Mouse (Mus musculus) cerebellum, postnatal 10 days (tissue): Measurements from ENCODE around the gene Mgat2.

ENCODE experiments used
- DNase-seq, 2 experiments: peaks; one replicate each; pipeline ENCODE4 v3.0.0; 2021; ENCODE audit warnings: mixed read lengths in 2 of 2

Gene Mgat2

DNA sequence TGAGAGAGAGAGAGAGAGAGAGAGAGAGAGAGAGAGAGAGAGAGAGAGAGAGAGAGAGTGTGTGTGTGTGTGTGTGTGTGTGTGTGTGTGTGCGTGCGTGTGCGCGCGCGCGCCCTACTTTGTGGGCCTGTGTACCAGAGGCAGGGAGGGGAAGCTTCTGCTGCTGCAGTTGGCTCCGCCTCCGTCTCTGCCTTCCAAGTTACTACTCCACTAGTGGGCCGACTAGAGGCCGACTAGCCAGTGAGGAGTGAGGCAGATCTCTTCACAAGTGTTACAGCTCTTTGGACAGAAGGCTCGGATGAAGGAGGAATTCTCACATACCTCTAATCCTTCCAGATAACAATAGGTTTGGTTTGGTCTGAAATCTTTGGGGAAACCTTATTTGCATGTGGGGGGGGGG lies 4.6 kb upstream of the Mgat2 start:
- DNase-seq: no peak

DNA sequence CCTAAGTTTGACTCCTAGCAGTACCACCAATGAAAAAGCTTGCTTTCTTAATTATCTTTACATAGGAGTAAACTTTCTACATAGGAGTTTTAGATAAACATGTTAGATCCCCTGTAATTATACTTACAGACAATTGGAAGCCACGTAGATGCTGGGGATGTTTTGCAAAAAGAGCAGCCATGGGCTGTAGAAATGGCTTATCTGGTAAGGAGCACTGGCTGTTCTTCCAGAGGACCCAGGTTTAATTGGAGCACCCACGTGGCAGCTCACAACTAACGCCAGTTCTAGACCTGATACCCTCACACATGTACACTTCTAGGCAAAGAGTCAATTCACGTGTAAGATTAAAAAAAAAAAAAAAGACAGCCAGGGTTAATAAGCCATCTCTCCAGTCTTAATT lies 2.2 kb upstream of the Mgat2 start:
- DNase-seq: no peak

DNA sequence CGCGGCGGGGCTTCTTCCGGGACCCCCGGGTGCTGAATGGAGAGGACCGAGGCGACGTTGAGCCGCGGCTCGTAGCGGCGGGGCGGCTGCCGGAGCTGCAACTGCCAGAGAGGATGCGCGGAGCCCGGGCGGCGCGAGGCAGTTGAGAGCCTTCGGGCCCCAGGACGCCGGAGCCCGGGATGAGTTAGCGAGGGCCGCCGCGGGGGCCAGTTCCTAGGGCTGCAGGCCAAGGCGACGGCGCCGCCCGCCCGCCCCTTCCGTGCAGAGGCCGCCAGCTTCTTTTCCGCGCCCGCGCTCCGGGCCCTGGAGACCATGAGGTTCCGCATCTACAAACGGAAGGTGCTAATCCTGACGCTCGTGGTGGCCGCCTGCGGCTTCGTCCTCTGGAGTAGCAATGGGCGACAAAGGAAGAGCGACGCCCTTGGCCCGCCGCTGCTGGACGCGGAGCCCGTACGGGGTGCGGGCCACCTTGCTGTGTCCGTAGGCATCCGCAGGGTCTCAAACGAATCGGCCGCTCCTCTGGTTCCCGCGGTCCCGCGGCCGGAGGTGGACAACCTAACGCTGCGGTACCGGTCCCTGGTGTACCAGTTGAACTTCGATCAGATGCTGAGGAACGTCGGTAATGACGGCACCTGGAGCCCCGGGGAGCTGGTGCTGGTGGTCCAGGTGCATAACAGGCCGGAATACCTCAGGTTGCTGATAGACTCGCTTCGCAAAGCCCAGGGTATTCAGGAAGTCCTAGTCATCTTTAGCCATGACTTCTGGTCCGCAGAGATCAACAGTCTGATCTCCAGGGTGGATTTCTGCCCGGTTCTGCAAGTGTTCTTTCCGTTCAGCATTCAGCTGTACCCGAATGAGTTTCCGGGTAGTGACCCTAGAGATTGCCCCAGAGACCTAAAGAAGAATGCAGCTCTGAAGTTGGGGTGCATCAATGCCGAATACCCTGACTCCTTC lies 662 bp downstream of the Mgat2 start:
- DNase-seq: peak in 1 of 2 experiments; percentile 79

DNA sequence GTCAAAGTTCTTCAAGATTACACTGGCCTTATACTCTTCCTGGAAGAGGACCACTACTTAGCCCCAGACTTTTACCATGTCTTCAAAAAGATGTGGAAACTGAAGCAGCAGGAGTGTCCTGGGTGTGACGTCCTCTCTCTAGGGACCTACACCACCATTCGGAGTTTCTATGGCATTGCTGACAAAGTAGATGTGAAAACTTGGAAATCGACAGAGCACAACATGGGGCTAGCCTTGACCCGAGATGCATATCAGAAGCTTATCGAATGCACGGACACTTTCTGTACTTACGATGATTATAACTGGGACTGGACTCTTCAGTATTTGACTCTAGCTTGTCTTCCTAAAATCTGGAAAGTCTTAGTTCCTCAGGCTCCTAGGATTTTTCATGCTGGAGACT lies 1.4 kb downstream of the Mgat2 start:
- no peak for DNase-seq

DNA sequence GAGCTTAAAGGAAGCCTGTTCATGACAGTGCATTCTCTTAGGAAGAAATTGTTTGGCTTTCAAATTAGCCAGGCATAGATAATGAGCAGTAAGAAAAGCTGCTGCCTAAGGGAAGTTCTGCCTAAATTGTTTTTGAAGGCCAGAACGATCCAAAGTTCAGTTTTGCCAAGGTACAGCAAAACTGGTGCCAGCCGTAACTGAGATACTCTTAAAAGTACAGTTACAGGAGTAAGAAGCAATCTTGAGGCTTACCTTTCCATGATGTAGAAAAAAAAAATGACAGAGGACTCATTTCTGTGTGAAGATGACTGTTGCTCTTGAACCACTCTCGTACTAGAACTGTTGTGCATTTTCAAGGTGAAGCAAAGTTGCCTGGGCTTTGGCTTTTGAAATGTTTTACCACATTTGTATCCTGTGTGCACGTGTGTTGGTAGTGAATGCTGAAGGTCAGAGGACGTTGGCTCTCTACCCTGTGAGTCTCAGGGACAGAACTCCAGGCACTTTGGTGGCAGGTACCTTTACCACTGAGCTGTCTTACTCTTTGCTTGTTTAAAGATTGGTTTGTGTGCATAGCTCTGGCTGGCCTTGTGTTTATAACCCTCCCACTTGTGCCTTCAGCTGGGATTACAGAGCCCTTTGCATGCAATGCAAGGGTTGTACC lies 3.0 kb downstream of the Mgat2 start:
- DNase-seq: no peak

DNA sequence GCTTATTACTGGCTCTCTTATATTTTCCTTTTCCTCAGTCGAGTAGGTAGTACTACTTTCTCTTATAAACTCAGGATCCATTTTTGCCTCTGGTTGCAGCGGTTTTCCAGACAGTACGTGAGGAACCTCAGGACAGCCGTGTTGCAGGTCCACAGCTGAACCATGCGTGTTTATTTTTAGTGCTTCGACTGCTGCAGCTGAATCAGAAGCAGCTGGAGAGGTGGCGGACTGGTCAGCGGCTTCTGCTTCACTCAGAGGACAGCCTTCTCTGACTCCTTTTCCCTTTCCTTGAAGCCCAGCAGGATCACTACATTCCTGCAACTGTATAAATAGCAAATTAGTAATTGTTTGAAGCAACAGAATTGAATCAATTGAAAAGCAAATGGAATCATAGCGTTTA lies 6.1 kb downstream of the Mgat2 start:
- no peak for DNase-seq

DNA sequence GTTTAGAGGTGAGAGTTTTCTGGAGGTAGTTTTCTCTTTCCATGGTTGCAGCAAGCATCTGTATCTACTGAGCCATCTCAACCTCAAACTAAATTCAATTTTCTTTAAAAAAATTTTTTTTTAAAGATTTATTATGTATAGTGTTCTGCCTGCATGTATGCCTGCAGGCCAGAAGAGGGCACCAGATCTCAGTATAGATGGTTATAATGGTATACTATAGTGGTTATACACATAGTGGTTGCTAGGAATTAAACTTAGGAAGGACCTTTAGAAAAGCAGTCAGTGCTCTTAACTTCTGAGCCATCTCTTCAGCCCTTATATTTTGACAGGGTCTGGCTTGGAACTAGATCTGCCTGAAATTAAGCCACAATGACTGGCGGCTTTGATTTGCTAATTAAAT lies 6.6 kb downstream of the Mgat2 start:
- DNase-seq: peak; percentile 30 to 36

DNA sequence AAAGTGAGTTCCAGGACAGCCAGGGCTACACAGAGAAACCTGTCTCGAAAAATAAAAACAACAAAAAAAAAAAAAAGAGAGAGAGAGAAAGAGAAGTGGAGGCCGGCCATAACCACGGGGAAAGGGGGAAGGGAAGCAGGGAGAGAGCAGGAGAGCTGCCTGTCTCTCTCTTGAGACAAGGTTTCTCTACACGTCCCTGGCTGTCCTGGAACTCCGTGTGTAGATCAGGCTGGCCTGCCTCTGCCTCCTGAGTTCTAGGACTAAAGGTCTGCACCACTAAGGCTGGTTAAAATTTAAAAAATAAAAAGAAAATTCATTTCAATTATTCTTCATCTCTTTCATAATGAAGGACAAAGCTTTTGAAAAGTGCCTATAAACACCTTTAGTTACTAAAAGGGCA lies 7.4 kb downstream of the Mgat2 start:
- no peak for DNase-seq

DNA sequence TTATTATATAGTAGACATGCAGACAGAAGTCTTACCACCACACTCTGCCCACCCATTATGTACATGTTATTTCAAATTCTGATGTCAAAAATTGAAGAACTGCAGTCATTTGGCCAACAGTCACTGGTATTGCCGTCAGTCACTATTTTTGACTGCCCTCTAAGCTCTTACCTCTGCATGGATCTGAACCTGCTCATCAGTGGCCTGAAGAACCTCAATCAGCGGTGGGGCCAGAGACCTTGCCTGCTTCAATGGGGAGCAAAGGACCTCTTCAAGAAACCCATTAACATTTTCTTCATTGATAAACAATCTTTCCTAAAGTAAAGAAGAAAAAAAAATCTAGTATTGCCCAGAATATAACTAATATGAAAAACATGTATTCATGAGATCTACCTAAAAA lies 8.7 kb downstream of the Mgat2 start:
- no peak for DNase-seq

DNA sequence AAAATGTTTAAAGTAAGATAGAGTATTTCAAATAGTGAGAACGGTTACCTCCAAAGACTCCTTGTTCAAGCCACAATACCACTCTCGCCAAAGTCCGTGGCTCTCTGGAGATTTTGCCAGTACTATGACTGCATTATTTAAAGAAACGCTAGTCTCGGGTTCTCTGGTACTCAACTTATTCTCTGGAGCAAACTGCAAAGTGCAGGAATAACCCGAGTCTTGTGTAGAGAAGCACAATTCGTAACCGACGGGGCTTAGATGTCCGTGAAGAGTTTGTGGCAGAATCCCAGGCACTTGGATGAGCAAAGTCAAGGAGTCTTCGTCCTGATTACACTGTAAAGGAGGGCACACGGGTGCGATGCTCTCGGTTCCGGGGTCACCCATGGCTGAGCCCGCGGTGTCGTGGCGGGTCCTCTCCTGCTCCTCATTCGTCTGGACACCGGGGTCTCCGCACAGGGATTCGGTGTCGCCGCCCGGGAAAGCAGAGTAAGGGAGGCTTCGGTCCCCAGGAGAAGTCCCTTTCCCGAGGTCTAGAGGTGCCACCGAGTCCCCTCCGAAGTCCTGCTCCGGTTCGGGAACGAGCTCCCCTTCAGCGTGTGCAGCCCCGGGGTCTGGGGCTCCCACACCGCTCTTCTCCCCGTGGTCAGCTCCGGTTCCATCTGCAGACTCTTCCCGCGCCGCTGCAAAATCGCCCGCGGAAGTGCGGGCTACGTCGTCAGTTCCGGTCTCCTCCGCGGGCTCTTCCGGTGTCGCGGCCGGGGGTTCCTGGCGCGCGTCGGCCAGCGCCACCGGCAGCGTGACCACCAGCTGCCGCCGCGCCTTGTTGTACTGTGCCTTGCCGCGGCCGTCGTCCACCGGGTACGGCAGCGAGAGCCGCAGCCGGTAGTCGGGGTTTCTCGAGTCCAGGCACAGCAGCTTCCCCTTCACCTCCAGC lies 12.8 kb downstream of the Mgat2 start, which contains the start of gene Gm49383:
Gene Gm49383, minus strand, starts transcription at position 661 of the 934 bp plus-strand sequence.
- peak; percentile 84 to 85 for DNase-seq

DNA sequence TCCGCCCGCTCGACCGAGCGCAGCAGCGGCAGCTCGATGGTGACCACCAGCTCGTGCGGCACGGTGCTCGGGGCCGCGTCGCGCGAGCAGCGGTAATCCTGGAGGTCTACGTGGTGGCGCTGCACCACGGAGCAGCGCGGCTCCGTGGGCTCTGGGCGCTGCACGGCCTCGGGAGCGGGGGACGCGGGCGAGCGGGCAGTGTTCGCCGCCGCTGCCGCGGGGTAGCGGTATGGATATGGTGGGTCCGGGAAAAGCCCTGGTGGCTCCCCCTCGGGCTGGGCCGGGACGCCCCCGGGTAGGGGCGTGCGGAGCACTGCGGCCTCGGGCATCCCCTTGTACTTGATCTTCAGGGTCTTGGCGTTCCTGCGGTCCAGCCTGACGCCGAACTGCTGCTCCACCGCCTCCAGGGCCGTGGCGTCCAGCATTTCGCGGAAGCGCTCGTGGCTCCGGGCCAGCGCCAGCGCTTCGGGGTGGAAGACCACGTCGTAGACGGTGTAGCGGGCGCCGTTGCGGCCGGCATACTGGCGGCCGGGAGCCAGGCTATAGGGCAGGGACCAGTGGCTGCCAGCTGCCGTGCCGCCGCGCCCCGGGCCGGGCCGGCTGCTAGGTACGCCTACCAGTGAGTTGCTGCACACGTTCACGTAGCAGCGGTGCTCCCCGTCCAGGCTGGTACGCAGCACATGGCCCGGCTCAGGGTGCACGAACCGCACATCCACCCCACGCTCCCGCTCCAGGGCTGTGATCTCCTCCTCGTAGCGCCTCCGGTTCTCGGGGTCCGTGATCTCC lies 13.6 kb downstream of the Mgat2 start:
- peak; percentile 81 to 83 for DNase-seq

DNA sequence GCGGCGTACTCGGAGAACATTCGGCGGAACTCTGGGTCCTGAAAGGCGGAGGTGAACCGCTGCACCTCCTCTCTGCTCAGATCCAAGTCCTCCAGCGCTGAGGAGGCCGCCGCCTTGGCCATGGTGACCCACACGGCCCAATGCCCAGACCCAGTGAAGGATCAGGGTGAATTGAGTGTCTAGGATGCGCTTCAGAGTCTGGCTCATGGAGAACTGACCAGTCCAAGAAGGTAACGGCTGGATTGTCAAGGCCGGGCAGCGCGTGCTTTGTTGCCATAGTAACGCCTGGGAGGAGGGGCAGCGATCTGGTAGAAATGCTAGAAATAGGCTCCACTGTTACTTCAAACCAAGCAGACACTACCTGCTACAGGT lies 14.2 kb downstream of the Mgat2 start, which contains the start of gene Dnaaf2:
Gene Dnaaf2, minus strand, starts transcription at position 266 of the 372 bp plus-strand sequence.
- peak; percentile 88 to 89 for DNase-seq

DNA sequence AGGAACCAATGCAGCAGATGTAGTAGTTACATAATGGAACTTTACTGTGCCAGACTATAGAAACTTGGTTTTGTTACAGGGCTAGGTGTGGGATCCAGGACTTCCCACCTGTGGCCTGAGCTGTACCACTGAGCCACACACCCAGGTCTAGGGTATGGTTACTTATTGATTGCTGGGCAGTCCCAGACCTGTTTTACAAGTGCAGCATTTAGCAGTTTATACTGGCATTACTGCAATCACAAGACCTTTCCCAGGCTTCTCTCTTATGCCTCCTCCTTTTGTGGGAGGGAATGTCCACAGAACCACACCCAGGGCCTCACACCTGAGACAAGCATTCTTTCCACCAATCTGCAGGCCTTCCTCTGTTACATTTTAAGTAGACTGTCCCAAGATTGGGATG lies 15.0 kb downstream of the Mgat2 start:
- no peak for DNase-seq

DNA sequence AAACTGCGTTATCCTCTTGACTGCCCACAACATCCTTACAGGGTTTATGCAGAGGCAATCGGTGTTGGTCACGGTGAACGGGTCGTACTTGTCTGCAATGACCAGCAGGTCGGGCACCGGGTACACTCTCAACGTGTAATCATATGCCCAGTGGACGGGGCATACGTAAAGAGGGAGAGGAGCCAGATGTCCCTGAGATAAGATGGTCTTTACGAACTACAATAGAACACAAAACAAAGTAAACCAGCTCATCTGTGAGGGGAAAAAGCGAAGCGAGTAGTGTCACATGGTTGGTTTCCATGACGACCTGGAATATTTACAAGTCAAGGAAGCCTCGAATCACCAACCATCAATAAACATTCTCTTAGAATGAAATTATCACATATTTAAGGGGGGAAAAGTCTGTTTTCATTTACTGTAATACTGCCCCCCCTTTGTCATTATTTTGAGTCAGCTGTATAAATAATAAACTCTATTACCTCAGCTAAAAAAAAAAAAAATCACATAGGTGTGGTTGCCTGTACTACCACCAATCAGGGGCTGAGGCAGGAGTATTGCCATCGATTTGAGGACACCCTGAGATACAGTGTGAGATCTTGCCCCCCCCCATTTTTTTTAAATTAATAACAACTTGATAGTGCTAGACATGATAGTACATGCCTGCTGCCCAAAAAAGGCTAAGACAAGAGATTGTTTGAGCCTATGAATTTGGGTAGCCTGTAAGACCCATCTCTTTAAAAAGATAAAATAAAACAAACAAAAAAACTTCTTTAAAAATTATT lies 20.3 kb downstream of the Mgat2 start, which contains the start of gene Gm49384:
Gene Gm49384, minus strand, starts transcription at position 216 of the 782 bp plus-strand sequence.
- DNase-seq: no peak

DNA sequence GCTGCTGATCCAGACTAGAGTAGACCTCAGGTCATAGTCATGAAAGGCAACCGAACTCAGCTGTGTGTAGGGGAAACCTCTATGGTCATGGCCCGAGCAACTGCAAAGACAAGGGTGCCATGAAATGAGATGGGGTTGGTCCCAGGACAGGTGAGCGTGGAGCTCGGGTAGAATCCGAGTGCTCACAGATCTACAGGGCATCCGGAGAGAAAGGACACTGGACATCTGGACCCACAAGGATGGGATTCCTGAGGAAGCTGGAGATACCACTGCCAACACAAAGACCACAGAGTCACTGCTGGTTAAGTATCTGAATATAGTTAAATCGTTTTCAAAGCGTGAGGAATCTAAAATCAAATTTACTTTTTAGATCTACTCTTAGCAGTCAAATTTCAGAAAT lies 23.4 kb downstream of the Mgat2 start:
- no peak for DNase-seq

DNA sequence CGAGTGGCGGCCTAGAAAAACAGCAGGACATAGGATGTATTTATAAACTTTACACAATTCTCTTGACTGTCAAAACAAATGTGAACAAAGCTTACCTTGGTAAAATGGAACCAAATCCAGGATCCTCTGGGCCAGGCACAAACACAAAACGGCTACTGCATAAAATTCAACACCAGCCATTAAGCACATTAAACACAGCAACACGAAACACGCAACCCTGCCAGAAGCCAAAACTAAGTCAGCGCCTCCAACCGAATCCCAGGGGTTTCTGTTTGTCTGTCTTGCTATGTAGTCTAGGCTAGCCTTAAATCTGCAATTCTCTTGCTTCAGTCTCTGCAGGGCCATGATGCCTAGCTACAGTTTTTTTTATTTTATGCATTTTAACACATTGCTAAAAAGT lies 24.0 kb downstream of the Mgat2 start:
- DNase-seq: no peak

DNA sequence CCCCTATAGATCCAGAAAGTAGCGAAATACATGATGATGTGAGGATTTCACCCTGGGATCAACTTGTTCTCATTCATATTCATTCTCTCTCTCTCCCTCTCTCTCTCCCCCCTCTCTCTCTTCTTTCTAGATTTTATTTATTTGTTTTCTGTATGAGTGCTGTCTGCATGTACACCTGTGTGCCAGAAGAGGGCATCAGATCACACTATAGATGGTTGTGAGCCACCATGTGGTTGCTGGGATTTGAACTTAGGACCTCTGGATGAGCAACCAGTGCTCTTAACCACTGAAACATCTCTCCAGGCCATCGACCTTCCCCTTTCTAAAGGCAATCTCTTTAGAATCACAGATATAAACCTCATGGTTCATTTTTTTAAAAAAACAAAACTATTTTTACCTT lies 24.6 kb downstream of the Mgat2 start:
- no peak for DNase-seq

DNA sequence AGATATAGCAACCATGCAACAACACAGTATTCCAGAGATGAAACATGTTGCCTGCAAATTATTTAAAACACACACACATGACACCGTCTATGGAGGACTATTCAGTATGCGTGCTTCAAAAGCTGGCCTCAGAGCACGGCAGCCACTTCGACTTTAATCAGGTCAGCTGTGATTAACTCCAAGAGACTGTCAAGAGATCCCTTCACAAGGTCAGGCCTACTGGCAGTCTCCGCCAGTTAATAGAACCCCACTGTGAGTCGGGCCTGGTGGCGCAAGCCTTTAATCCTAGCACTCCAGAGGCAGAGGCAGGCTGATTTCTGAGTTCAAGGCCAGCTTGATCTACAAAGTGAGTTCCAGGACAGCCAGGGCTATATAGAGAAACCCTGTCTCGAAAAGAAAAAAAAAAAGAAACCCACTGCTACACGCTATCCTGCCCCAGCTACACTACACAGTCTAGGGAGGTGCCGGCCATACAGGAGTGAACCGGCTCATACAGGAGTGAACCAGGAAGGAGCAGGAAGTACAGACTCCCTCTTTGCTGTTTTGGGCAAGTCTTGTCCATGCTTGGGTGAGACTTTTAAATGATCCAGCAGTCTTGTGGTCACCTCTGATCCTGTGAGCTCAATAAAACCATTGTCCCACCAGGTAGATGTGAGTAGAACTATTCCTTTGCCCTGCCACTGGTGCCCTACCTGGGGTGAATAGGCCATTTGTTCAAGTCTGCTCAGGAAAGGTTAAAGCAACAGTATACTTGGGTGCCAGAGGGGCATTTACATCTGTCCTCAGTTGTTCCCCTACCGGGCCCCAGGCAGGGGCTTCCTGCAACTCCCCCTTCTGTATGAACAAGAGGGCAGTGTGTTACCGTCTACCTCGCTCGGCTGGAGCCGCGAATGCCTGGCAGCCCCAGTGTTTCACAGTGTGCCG lies 26.4 kb downstream of the Mgat2 start:
- DNase-seq: no peak

DNA sequence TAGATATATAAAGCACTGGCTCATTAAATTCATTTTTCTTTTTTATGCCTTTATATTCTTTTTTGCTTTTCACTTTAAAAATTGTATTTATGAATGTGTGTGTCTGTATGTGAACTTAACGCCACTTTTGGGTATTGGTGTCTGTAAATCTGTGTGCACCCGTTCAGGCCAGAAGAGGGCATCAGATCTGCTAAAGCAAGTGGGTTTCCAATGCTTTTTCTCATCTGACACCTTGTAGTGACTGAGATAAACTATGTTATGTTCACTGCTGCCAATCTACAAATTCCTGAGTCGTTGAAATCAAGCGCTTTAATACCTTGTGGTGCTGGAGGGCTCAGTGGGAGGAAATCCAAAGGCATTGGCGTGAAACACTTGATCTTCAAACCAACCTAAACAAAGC lies 27.1 kb downstream of the Mgat2 start:
- DNase-seq: peak; percentile 39 to 43

DNA sequence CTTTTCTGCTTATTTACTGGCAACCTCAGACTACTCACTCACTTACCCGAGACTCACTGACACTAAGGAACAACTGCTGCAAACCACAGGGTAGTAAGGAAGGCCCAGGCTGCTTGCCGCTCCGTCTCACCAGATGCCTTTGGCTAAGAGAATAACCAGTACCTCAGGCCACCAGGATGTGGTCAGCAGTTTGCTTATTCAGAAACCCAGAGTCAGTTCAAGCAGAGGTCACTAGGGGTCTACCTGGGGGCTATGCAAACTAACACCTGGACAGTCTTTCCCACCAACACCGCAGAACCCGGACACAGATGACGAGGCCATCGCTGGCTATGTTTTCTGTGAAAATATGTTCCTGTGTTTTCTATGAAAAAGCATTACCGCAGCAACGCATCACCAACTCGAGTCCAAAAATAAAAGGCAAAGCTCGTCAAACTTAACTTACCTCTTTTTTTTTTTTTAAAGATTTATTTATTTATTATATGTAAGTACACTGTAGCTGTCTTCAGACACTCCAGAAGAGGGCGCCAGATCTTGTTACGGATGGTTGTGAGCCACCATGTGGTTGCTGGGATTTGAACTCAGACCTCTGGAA lies 29.3 kb downstream of the Mgat2 start:
- no peak for DNase-seq
